Mouse (Mus musculus): Measurements from ENCODE around the gene Fgfr3.

GRCm38 (mm10) chr5:33721541-33722265, at the start of gene Fgfr3:
- TF ChIP-seq POLR2A (IDR thresholded peaks at IDR 0.05; ENCODE audit: extremely low read depth, insufficient read depth, low read length), result no peak
- no peak for TF ChIP-seq CTCF (IDR thresholded peaks at IDR 0.05; ENCODE audit: extremely low read depth, insufficient read depth, low read length)
